Mouse (Mus musculus): ENCODE measurements around the gene Ccdc155. TPM values are rescaled to one million over a fixed set of nuclear protein-coding genes. Genes with fewer than 3 reads are reported as not detected.
A peak's percentile ranks its signal among the peaks of the same experiment; 100 is the strongest.

The Ccdc155 gene
- polyA plus RNA-seq, 1 experiment from 2014 or later, result 0.73 TPM

DNA sequence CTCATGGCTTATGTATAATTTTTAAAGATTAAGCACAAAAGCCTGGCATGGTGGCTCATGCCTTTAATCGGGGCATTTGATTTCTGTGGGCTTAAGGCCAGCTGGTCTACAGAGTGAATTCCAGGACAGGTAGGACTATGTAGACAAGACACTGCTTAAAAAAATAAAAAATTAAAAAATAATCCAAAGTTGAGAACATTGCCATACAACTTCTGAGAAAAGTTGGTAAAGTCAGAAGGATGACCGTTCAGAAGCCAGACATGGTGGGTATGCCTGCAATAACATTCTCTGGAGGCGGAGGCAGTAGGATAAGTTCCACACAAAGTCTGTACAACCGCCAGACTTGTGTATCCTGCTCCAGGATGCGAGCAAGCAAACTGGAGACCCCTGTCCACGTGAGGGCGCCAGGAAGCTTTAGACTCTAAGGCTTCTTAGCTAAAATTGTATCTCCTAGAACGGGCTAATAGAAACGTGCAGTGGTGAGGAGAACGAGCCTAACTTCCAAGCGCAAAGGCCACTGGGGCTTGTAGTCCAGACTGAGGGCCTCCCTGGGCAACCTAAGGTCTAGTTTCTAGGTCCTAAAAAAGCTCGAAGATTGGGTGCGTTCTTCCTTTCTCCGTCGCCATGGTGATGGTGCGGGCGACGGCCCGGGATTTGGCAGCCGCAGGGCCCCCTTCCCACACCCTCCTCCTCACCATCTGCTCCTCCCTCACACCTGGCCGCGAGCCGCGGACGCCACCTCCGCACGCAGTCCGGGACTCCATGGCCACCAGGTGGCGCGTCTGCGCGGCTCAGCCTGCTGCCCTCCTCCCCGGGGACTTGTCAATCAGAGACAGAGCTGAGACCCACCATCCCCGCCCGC, 42.8 kb downstream of the Ccdc155 start:
- Histone ChIP-seq H3K4me1 (replicated peaks; ENCODE audit: control insufficient read depth, insufficient read depth, low read length) (no peaks in the 10 kb centered on the region), H3K4me2 (ENCODE audit: low read length) (peak overlapping the region; percentile 69), H3K9ac (ENCODE audit: low read length) (peak overlapping the region; percentile 14; the same call in 1 of the 2 replicates), H3K4me3 (ENCODE audit: low read depth, low read length) (peak overlapping the region; percentile 34), H3K9me3 (ENCODE audit: control insufficient read depth, low read length) (no peaks in the 10 kb centered on the region), H3K36me3 (ENCODE audit: control insufficient read depth, insufficient read depth, low read length) (peaks cover 32% of the 10 kb centered on the region), H3K27ac (ENCODE audit: low read depth) (0 out of 2 replicates have a peak overlapping the region, but pooled peaks have one; percentile 4), H3K27me3 (replicated peaks; ENCODE audit: control insufficient read depth, insufficient read depth, low read length) (peaks cover 46% of the 10 kb centered on the region)
- peak; percentile 95 for DNase-seq (ENCODE audit: low spot score)
- peak; percentile 84 for ATAC-seq (replicated peaks; ENCODE audit: low FRiP score, low TSS enrichment, low read depth)
- WGBS, result 4% methylated on average over 35 of the region's 35 CpGs

DNA sequence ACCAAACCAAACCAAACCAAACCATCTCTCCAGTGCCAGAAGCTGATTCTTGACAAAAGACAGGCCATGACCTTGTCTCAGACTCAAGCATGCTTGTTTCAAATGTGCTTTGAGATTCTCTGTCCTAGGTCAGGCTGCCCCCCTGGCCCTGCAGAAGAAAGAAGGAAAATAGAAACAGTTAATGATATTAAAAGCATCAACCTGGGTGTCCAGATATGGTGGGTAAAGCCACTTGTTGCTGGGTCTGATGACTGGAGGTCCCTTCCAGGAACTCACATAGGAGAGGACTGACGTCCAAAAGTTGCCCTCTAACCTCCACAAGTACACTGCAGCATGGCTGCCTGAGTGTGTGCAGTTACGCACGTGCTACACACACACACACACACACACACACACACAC, 43.8 kb downstream of the Ccdc155 start:
- no peak overlapping the region for H3K9ac ChIP-seq (ENCODE audit: low read length)
- no peak overlapping the region for H3K4me3 ChIP-seq (ENCODE audit: low read depth, low read length)
- H3K36me3 ChIP-seq (ENCODE audit: control insufficient read depth, insufficient read depth, low read length), result peaks cover 37% of the 10 kb centered on the region
- no peak for DNase-seq (ENCODE audit: low spot score)
- peaks cover 37% of the 10 kb centered on the region for H3K27me3 ChIP-seq (replicated peaks; ENCODE audit: control insufficient read depth, insufficient read depth, low read length)
- no peak overlapping the region for H3K27ac ChIP-seq (ENCODE audit: low read depth)
- H3K4me2 ChIP-seq (ENCODE audit: low read length), result no peak overlapping the region
- WGBS, result 94% methylated on average over 3 of the region's 3 CpGs
- ATAC-seq (replicated peaks; ENCODE audit: low FRiP score, low TSS enrichment, low read depth), result no peak
- H3K9me3 ChIP-seq (ENCODE audit: control insufficient read depth, low read length), result no peaks in the 10 kb centered on the region
- no peaks in the 10 kb centered on the region for H3K4me1 ChIP-seq (replicated peaks; ENCODE audit: control insufficient read depth, insufficient read depth, low read length)

DNA sequence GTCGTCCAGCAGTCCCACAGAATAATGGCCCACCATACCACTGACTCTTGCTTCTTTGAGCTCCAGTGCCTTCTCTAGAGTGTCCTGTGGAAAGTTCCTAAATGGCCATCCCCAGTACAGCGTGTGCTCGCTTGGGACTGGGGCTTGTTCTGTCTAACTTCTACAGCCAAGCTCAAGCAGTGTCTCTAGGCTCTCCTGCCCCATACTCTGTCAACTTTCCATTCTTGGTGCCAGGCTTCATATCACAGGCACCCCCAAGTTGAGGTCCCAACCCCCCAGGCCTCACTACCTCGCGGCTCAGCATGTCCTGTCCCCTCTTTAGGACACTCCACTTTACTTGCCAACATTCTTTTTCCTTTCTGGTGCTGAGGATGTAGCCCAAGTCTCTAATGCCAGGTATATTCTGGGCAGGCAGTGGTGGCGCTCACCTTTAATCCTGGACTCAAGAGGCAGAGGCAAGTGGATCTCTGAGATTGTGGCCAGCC, 44.3 kb downstream of the Ccdc155 start:
- Histone ChIP-seq H3K9me3 (ENCODE audit: control insufficient read depth, low read length) (no peaks in the 10 kb centered on the region), H3K36me3 (ENCODE audit: control insufficient read depth, insufficient read depth, low read length) (peaks cover 37% of the 10 kb centered on the region), H3K4me1 (replicated peaks; ENCODE audit: control insufficient read depth, insufficient read depth, low read length) (peaks cover 1% of the 10 kb centered on the region; the same call in 1 of the 2 replicates), H3K4me2 (ENCODE audit: low read length) (no peak overlapping the region), H3K9ac (ENCODE audit: low read length) (no peak overlapping the region), H3K27ac (ENCODE audit: low read depth) (no peak overlapping the region), H3K4me3 (ENCODE audit: low read depth, low read length) (no peak overlapping the region), H3K27me3 (replicated peaks; ENCODE audit: control insufficient read depth, insufficient read depth, low read length) (peaks cover 32% of the 10 kb centered on the region)
- DNase-seq (ENCODE audit: low spot score) (no peak), ATAC-seq (replicated peaks; ENCODE audit: low FRiP score, low TSS enrichment, low read depth) (no peak)
- WGBS, result 95% methylated on average over 6 of the region's 6 CpGs

DNA sequence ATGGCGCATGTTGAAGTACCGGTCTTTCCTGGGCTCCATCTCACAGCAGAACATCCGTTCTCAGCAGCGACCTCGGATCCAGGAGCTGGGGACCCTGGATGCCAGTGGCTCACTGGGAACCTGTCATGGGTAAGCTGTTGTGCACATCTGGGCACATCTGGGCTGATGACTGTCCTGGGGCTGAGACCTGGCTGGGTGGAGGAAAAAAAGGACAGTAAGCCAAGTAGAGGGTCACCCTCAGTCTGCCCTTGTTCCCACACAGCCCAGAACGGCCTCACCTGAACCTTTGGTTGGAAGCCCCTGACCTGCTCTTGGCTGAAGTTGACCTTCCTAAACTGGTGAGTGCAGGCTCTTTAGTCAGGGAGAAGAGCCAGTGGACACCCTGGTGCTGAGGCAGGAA, 45.7 kb downstream of the Ccdc155 start:
- Histone ChIP-seq H3K4me1 (replicated peaks; ENCODE audit: control insufficient read depth, insufficient read depth, low read length) (peaks cover 8% of the 10 kb centered on the region; the same call in 1 of the 2 replicates), H3K27ac (ENCODE audit: low read depth) (no peak overlapping the region), H3K27me3 (replicated peaks; ENCODE audit: control insufficient read depth, insufficient read depth, low read length) (peaks cover 18% of the 10 kb centered on the region), H3K4me3 (ENCODE audit: low read depth, low read length) (no peak overlapping the region), H3K4me2 (ENCODE audit: low read length) (no peak overlapping the region), H3K9ac (ENCODE audit: low read length) (no peak overlapping the region), H3K36me3 (ENCODE audit: control insufficient read depth, insufficient read depth, low read length) (peaks cover 37% of the 10 kb centered on the region), H3K9me3 (ENCODE audit: control insufficient read depth, low read length) (no peaks in the 10 kb centered on the region)
- DNase-seq (ENCODE audit: low spot score) (no peak), ATAC-seq (replicated peaks; ENCODE audit: low FRiP score, low TSS enrichment, low read depth) (no peak)
- WGBS, result 96% methylated on average over 6 of the region's 6 CpGs

DNA sequence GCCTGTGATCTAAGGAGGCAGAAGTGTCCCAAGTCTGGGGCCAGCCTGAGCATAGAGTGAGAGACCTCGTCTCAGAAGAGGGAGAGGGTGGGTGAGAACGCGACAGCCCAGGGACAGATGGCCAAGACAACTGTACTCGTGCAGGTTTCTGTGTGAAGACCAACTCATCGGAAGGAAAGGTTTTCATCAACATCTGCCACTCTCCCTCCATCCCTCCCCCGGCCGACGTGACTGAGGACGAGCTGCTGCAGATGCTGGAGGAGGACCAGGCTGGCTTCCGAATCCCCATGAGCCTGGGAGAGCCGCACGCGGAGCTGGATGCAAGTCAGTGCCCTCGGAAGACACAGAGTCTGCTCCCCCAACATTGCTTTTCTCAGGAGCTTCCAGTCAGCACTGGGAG, 47.2 kb downstream of the Ccdc155 start:
- Histone ChIP-seq H3K4me1 (replicated peaks; ENCODE audit: control insufficient read depth, insufficient read depth, low read length) (peaks cover 8% of the 10 kb centered on the region; the same call in 1 of the 2 replicates), H3K9ac (ENCODE audit: low read length) (no peak overlapping the region), H3K36me3 (ENCODE audit: control insufficient read depth, insufficient read depth, low read length) (peaks cover 37% of the 10 kb centered on the region), H3K9me3 (ENCODE audit: control insufficient read depth, low read length) (no peaks in the 10 kb centered on the region), H3K4me3 (ENCODE audit: low read depth, low read length) (no peak overlapping the region), H3K27ac (ENCODE audit: low read depth) (no peak overlapping the region), H3K27me3 (replicated peaks; ENCODE audit: control insufficient read depth, insufficient read depth, low read length) (peaks cover 3% of the 10 kb centered on the region; the same call in 1 of the 2 replicates), H3K4me2 (ENCODE audit: low read length) (no peak overlapping the region)
- DNase-seq (ENCODE audit: low spot score), result no peak
- ATAC-seq (replicated peaks; ENCODE audit: low FRiP score, low TSS enrichment, low read depth), result no peak
- WGBS, result 84% methylated on average over 14 of the region's 14 CpGs

DNA sequence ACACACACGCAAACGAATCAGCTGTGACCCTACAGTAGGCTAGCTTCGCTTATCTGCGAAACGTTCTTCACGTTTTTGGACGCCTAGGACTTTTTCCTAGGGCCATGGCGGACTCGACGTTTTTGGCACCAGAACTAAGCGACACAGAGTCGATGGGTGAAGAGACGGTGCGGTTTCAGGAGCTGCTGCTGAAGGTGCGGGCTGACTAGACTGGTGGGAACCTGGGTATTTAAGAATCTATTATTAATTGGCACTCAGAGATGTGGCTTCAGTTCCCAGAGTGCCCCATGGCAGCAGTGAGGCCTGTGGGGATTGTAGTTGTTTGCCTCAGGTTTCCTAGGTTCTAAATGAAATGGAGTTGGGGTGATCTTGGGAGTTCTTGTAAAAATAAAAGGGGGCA, 48.5 kb downstream of the Ccdc155 start:
- Histone ChIP-seq H3K27ac (ENCODE audit: low read depth) (no peak overlapping the region), H3K9ac (ENCODE audit: low read length) (no peak overlapping the region), H3K9me3 (ENCODE audit: control insufficient read depth, low read length) (no peaks in the 10 kb centered on the region), H3K27me3 (replicated peaks; ENCODE audit: control insufficient read depth, insufficient read depth, low read length) (no peaks in the 10 kb centered on the region), H3K36me3 (ENCODE audit: control insufficient read depth, insufficient read depth, low read length) (peaks cover 37% of the 10 kb centered on the region), H3K4me2 (ENCODE audit: low read length) (no peak overlapping the region), H3K4me3 (ENCODE audit: low read depth, low read length) (no peak overlapping the region), H3K4me1 (replicated peaks; ENCODE audit: control insufficient read depth, insufficient read depth, low read length) (peaks cover 11% of the 10 kb centered on the region; the same call in 1 of the 2 replicates)
- WGBS, result 94% methylated on average over 15 of the region's 15 CpGs
- no peak for ATAC-seq (replicated peaks; ENCODE audit: low FRiP score, low TSS enrichment, low read depth)
- DNase-seq (ENCODE audit: low spot score), result no peak

DNA sequence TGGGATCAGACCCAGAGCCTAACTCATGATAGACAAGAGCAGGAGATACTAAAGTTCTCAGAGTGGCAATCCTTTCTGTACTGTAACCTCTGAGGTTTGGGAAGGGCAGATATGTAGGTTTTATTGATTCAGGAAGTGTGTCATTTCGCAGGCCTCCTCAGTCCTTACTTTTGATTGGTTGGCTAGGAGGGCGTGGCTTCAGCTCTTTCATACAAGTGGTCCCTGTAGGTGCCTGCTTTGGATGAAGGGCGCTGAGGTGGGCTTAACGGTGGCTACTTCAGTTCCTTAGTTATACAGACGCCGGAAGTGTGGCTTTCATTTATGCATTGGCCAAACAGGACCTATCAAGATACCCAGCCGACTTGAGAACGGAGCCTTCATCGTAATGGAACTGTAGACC, 49.1 kb downstream of the Ccdc155 start:
- Histone ChIP-seq H3K4me2 (ENCODE audit: low read length) (no peak overlapping the region; the same call in 1 of the 2 replicates), H3K9me3 (ENCODE audit: control insufficient read depth, low read length) (no peaks in the 10 kb centered on the region), H3K9ac (ENCODE audit: low read length) (no peak overlapping the region), H3K36me3 (ENCODE audit: control insufficient read depth, insufficient read depth, low read length) (peaks cover 33% of the 10 kb centered on the region), H3K27ac (ENCODE audit: low read depth) (no peak overlapping the region), H3K4me3 (ENCODE audit: low read depth, low read length) (no peak overlapping the region), H3K4me1 (replicated peaks; ENCODE audit: control insufficient read depth, insufficient read depth, low read length) (peaks cover 11% of the 10 kb centered on the region; the same call in 1 of the 2 replicates), H3K27me3 (replicated peaks; ENCODE audit: control insufficient read depth, insufficient read depth, low read length) (no peaks in the 10 kb centered on the region)
- ATAC-seq (replicated peaks; ENCODE audit: low FRiP score, low TSS enrichment, low read depth), result no peak
- DNase-seq (ENCODE audit: low spot score), result no peak
- 85% methylated on average over 9 of the region's 9 CpGs for WGBS

DNA sequence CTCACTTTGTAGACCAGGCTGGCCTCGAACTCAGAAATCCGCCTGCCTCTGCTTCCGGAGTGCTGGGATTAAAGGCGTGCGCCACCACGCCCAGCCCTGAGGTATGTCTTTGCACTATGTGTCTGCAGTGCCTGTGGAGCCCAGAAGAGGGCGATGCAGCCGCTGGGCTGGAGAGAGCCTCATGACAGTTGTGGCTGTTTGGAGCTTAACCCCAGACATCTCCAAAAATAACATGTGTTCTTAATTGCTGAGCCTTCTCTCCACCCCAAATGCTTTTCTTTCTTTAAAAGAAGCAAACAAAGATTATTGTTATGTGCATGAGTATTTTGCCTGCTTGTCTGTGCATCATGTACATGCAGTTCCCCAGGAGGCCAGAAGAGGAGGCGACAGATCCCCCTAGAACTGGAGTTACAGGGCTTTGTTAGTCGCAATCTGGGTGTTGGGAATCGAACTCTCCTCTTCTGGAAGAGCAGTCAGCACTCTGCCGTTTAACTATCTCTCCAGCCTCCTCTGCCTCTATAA, 49.6 kb downstream of the Ccdc155 start:
- Histone ChIP-seq H3K9ac (ENCODE audit: low read length) (no peak overlapping the region; the same call in 1 of the 2 replicates), H3K36me3 (ENCODE audit: control insufficient read depth, insufficient read depth, low read length) (peaks cover 28% of the 10 kb centered on the region), H3K27me3 (replicated peaks; ENCODE audit: control insufficient read depth, insufficient read depth, low read length) (no peaks in the 10 kb centered on the region), H3K4me3 (ENCODE audit: low read depth, low read length) (peak overlapping the region; percentile 75), H3K27ac (ENCODE audit: low read depth) (0 out of 2 replicates have a peak overlapping the region, but pooled peaks have one; percentile 96), H3K4me1 (replicated peaks; ENCODE audit: control insufficient read depth, insufficient read depth, low read length) (peaks cover 11% of the 10 kb centered on the region; the same call in 1 of the 2 replicates), H3K4me2 (ENCODE audit: low read length) (peak overlapping the region; percentile 70), H3K9me3 (ENCODE audit: control insufficient read depth, low read length) (no peaks in the 10 kb centered on the region)
- ATAC-seq (replicated peaks; ENCODE audit: low FRiP score, low TSS enrichment, low read depth) (no peak; the same call in 1 of the 2 replicates), DNase-seq (ENCODE audit: low spot score) (no peak)
- WGBS, result 76% methylated on average over 12 of the region's 12 CpGs
